Mouse (Mus musculus): ENCODE results near the gene Gon4l. TPM values are rescaled to one million over a fixed set of nuclear protein-coding genes. Genes with fewer than 3 reads are reported as not detected.
"Not testable (repeated sequence)": the region's sequence is repeated elsewhere in the genome, so short reads cannot be mapped to it uniquely, and the experiment has no call there.

Gon4l gene
- 3.6 and 4.2 TPM in 2 replicates for polyA plus RNA-seq (2015; fragmentation: Nextera tagmentation; extraction: Ambion mirVana)

DNA sequence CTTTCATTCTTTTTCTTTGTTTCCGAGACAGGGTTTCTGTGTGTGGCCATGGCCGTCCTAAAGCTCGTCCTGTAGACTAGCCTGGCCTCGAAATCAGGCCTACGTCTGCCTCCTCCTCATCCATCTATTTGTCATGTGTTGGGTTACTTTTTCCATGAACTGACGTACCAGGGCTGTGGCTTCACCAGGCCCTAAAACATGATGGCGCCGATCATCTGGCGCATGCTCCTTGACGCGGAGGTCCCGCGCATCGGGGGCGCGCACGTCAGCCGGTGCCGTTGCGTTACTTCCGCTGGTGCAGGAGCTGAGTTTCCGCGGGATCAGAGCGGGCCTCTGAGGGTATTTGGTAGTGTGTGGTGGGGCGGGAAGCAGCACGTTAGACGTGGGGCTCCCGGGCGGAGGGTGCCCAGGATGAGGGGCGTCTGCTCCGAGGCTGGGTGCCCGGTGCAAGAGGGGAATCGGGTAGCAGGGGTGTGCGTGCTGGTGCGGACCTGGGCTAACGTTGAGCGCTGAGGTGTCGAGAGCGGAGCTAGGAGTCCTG is at the start of gene Gon4l:
Gon4l (plus strand) TSS at position 281 of the 541 bp plus-strand sequence.
- peaks cover 14% of the 10 kb centered on the region for H3K36me3 ChIP-seq
- 3% methylated on average over 31 of the region's 39 CpGs for WGBS (ENCODE audit: insufficient replicate concordance)
- ATAC-seq (ENCODE audit: low read depth) (peak; percentile 84), DNase-seq (peak; percentile 31)
- H3K4me1 ChIP-seq (replicated peaks) = peaks cover 16% of the 10 kb centered on the region; the same call in 1 of the 2 replicates
- H3K4me3 ChIP-seq (replicated peaks) = peak within 1 kb of the TSS; percentile 59
- H3K9me3 ChIP-seq (replicated peaks); H3K27me3 ChIP-seq: not testable (repeated sequence)
- peak within 1 kb of the TSS; percentile 69 for H3K9ac ChIP-seq
- peak within 1 kb of the TSS; percentile 59 for H3K4me2 ChIP-seq
- H3K27ac ChIP-seq = peak within 1 kb of the TSS; percentile 43; the same call in 1 of the 2 replicates

DNA sequence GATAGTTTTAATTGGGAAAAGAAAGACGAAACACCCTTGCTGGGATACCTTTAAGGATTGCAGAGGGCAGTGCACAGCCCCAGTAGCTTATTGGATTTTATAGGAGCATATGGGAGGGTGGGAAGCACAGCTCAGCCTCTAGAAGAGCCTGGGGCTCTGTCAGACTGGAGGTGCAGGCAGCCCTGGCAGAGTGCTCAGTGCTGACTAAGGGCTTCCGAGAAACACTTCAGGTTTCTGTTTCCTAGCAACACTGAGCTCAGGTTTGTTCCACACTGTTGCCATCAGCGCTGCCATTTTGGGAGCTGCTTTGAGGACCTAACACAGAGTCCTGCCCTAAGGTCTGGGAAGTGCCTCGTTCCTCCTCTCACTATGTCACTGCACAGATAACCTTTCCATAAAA is 48.7 kb upstream of the Gon4l start:
- WGBS (ENCODE audit: insufficient replicate concordance) = 79% methylated on average over 1 of the region's 4 CpGs
- H3K27me3 ChIP-seq; H3K9ac ChIP-seq; H3K4me1 ChIP-seq (replicated peaks); H3K27ac ChIP-seq; DNase-seq; H3K9me3 ChIP-seq (replicated peaks); ATAC-seq (ENCODE audit: low read depth); H3K4me2 ChIP-seq; H3K4me3 ChIP-seq (replicated peaks): not testable (repeated sequence)
- H3K36me3 ChIP-seq = peaks cover 16% of the 10 kb centered on the region

DNA sequence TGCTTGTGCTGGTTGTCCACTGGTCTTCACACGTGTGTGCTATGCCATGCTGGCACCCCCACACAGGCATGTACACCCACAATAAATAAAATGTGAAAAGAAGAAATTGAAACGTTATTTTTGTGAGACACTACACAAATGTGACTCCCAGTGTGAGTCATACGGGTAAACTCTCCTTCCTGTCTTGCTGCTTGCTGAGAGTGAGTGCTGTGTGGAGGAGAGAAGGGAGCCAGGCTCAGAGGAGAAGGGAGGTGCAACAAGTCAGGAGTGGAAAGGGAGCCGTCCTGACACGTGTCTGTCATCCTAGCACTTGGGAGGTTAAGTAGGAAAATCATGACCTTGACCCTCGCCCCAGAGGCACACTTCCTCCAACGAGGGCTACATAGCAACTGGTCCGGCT is 48.2 kb upstream of the Gon4l start:
- WGBS (ENCODE audit: insufficient replicate concordance) = no CpG with 5 or more reads among the region's 8 CpGs
- not testable (repeated sequence) for H3K9me3 ChIP-seq (replicated peaks); H3K4me2 ChIP-seq; H3K27ac ChIP-seq; H3K4me1 ChIP-seq (replicated peaks); ATAC-seq (ENCODE audit: low read depth); H3K4me3 ChIP-seq (replicated peaks); H3K27me3 ChIP-seq; DNase-seq; H3K9ac ChIP-seq
- peaks cover 16% of the 10 kb centered on the region for H3K36me3 ChIP-seq

GRCm38 (mm10) chr3:88788033-88788432 is 47.0 kb upstream of the Gon4l start:
- H3K9me3 ChIP-seq (replicated peaks); H3K9ac ChIP-seq; H3K4me1 ChIP-seq (replicated peaks); H3K27me3 ChIP-seq; H3K4me3 ChIP-seq (replicated peaks); DNase-seq; H3K27ac ChIP-seq; H3K4me2 ChIP-seq; ATAC-seq (ENCODE audit: low read depth): not testable (repeated sequence)
- H3K36me3 ChIP-seq = peaks cover 16% of the 10 kb centered on the region
- 96% methylated on average over 3 of the region's 4 CpGs for WGBS (ENCODE audit: insufficient replicate concordance)

- H3K4me3 ChIP-seq (replicated peaks); ATAC-seq (ENCODE audit: low read depth); H3K27ac ChIP-seq; H3K4me2 ChIP-seq; H3K4me1 ChIP-seq (replicated peaks); H3K9ac ChIP-seq; H3K9me3 ChIP-seq (replicated peaks); DNase-seq; H3K36me3 ChIP-seq; H3K27me3 ChIP-seq: not testable (repeated sequence)
- WGBS (ENCODE audit: insufficient replicate concordance) = 85% methylated on average over 6 of the region's 6 CpGs
Measured at GRCm38 (mm10) chr3:88797507-88797906, 37.5 kb upstream of the Gon4l start.

DNA sequence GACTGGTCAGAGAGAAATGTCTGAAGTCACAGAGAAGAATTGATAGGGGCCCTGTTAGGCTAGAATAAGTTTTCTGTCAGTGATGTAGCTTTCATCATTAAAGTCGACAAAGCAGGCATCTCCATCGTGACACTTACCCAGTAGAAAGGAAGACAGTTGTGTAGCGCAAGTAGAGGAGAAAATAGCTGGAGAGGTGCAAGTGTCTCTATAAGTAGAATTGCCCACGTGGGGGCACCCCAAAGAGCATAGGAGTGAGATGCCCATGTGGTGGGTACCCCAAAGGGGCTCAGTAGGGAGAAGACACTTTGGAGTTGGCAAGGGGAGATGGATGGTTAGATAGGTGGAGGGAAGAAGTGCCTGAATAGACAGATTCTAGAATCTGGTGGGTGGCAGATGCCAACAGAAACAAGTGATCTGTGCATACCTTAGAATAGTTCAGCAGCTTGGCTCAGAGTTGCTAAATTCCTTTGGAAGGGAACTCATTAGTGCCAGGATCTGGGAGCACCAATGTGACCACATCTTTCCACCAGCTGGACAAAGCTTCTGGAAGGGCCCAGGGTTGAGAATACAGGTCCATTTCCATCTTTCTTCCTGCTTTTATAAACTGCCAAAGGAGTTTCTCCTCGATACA is 31.0 kb upstream of the Gon4l start:
- H3K27ac ChIP-seq = no peak overlapping the region
- no peak for ATAC-seq (ENCODE audit: low read depth)
- H3K4me1 ChIP-seq (replicated peaks) = no peaks in the 10 kb centered on the region
- no peaks in the 10 kb centered on the region for H3K9me3 ChIP-seq (replicated peaks)
- H3K9ac ChIP-seq = no peak overlapping the region
- H3K36me3 ChIP-seq = peaks cover 16% of the 10 kb centered on the region
- WGBS (ENCODE audit: insufficient replicate concordance) = 77% methylated on average over 5 of the region's 5 CpGs
- no peak overlapping the region for H3K4me2 ChIP-seq
- H3K27me3 ChIP-seq = no peaks in the 10 kb centered on the region
- H3K4me3 ChIP-seq (replicated peaks) = no peak overlapping the region
- DNase-seq = no peak

DNA sequence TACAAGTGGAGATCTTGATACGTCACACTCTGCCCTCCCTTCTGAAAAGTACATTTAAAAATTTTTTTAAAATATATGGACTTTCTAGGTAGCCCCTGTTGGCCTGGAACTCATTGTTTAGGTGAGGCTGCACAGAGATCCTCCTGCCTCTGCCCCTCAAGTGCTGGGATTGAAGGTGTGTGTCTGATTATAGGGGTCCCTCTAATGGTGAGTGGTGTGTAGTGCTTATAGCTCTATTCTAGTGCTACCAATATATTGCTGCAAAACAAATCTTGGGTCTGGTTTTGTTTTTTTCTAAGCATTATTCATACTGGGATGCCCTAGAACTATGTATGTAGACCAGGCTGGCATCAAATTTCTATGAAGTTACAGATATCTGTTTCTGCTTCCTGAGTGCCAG is 9.3 kb upstream of the Gon4l start:
- Histone ChIP-seq H3K4me1 (replicated peaks) (no peaks in the 10 kb centered on the region), H3K4me2 (no peak overlapping the region), H3K4me3 (replicated peaks) (no peak overlapping the region), H3K27ac (no peak overlapping the region), H3K36me3 (peaks cover 32% of the 10 kb centered on the region), H3K9me3 (replicated peaks) (no peaks in the 10 kb centered on the region), H3K27me3 (no peaks in the 10 kb centered on the region), H3K9ac (no peak overlapping the region)
- 92% methylated on average over 1 of the region's 1 CpGs for WGBS (ENCODE audit: insufficient replicate concordance)
- no peak for DNase-seq
- no peak for ATAC-seq (ENCODE audit: low read depth)

DNA sequence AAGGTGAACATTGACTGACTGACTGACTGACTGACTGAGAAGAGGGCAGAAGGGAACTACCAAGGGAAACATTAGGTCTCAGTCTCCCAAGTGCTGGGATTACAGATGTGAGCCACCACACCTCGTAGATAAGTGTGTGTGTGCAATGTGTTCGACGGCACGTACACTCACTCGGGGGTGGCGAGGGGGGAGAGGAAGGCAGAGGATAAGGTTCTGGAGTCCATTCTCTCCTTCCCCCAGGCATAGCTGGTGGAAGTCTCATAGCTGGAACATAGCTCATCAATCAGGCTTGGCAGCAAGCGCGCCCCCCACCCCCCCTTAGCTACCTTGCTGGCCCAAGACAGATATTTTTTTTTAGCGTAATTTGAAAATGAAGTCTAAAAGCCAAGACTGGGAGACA is 7.8 kb upstream of the Gon4l start:
- ATAC-seq (ENCODE audit: low read depth) (no peak), DNase-seq (no peak)
- no peak overlapping the region for H3K4me3 ChIP-seq (replicated peaks)
- H3K9me3 ChIP-seq (replicated peaks) = no peaks in the 10 kb centered on the region
- 85% methylated on average over 9 of the region's 9 CpGs for WGBS (ENCODE audit: insufficient replicate concordance)
- H3K27me3 ChIP-seq = no peaks in the 10 kb centered on the region
- peaks cover 27% of the 10 kb centered on the region for H3K36me3 ChIP-seq
- no peak overlapping the region for H3K27ac ChIP-seq
- H3K4me2 ChIP-seq = no peak overlapping the region
- no peak overlapping the region for H3K9ac ChIP-seq
- H3K4me1 ChIP-seq (replicated peaks) = 0 out of 2 replicates have a peak, but pooled peaks cover 3% of the 10 kb centered on the region

DNA sequence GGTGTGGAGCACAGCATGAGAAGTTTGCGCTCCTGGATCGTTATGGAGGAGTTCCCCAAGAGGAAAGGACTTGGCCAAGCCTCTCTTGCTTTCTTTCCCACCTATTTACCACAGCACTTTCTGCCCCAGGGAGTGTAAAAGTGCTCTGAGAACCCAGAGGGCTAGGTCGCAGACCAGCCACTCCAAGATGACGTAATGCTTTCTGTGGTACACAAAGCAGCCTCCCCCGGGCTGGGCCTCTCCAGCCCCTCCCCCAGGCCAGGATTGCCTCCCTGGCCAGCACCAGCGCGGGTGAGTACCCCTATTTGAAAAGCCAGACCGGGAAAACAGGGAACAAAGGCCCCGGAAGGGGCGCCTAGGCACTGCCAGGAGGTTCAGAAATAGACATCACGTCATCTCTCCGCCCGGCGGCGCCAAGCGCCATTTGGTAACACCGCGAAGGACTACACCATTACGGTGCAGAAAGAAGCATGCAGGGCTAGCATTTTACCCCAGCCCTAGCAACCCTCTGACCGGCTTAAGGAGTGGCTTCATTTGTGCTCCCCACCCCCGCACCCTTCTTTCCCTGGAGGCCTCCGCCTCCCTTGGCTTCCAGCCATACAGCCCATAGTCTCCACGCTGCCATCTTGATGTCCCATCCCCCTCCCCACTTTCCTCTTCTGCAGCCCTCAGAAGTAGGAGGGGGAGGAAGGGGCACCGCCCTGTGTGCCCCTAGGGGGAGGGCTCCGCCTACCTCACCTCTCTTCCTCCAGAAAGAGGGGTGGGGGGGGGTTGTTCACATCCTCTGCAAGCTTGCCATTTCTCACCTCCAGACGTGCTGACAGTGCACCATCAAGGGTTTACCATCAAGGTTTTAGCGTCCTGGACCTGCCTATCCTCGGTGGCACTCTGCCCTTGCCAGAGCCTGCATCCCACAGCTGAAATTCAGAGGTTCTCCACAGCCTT is 3.6 kb upstream of the Gon4l start:
- peak; percentile 32 for ATAC-seq (ENCODE audit: low read depth)
- Histone ChIP-seq H3K4me2 (peak overlapping the region; percentile 51), H3K4me3 (replicated peaks) (0 out of 2 replicates have a peak overlapping the region, but pooled peaks have one; percentile 14)
- not testable (repeated sequence) for H3K9me3 ChIP-seq (replicated peaks); H3K27me3 ChIP-seq; H3K36me3 ChIP-seq; H3K4me1 ChIP-seq (replicated peaks); H3K9ac ChIP-seq; H3K27ac ChIP-seq; DNase-seq
- 14% methylated on average over 23 of the region's 28 CpGs for WGBS (ENCODE audit: insufficient replicate concordance)

- not testable (repeated sequence) for H3K9me3 ChIP-seq (replicated peaks); H3K27me3 ChIP-seq; H3K27ac ChIP-seq; H3K4me3 ChIP-seq (replicated peaks); H3K36me3 ChIP-seq; H3K9ac ChIP-seq; H3K4me1 ChIP-seq (replicated peaks)
- H3K4me2 ChIP-seq = peak overlapping the region; percentile 42; the same call in 1 of the 2 replicates
- 5% methylated on average over 14 of the region's 14 CpGs for WGBS (ENCODE audit: insufficient replicate concordance)
- DNase-seq (peak; percentile 70), ATAC-seq (ENCODE audit: low read depth) (peak; percentile 56)
Measured at GRCm38 (mm10) chr3:88832388-88832787, 2.6 kb upstream of the Gon4l start.

DNA sequence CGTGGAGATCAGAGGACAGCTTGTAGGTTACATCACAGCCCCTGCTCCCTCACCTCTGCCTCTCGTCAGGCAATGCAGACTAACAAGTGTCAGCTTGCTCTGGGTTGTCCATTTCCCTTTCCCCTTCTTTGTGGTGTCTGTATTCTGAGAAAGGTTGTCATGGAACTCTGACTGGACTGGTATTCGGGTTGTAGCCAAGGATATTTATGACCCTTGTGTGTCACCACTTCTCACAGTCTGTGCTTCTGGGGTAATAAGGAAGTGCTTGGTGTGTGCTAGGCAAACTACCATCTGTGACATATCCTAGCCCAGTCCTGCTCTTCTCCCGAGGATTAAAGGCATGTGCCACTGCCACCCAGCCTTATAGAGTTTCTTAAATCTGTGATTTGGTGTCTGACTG is 14.1 kb downstream of the Gon4l start:
- DNase-seq (no peak), ATAC-seq (ENCODE audit: low read depth) (no peak)
- Histone ChIP-seq H3K4me1 (replicated peaks) (no peaks in the 10 kb centered on the region), H3K9me3 (replicated peaks) (no peaks in the 10 kb centered on the region), H3K36me3 (peaks cover 44% of the 10 kb centered on the region), H3K4me3 (replicated peaks) (no peak overlapping the region), H3K9ac (no peak overlapping the region), H3K27ac (no peak overlapping the region), H3K4me2 (no peak overlapping the region), H3K27me3 (no peaks in the 10 kb centered on the region)
- 75% methylated on average over 4 of the region's 4 CpGs for WGBS (ENCODE audit: insufficient replicate concordance)
